Mouse (Mus musculus) spleen, adult 12 weeks (tissue): Measurements from ENCODE around the gene Mvp.

Experiments used
- DNase-seq: peaks from one replicate; pipeline ENCODE4 v3.0.0; 2022; ENCODE audit warnings: low spot score

Gene Mvp

GRCm38 (mm10) chr7:127019306-127019960 is 5.0 kb upstream of the Mvp start:
- DNase-seq, result no peak

- no peak for DNase-seq
Observed at GRCm38 (mm10) chr7:127018416-127019305, 4.2 kb upstream of the Mvp start.

- no peak for DNase-seq
Observed at GRCm38 (mm10) chr7:127017950-127018345, 3.5 kb upstream of the Mvp start.

GRCm38 (mm10) chr7:127016971-127017949 is 2.8 kb upstream of the Mvp start, which contains the start of gene Pagr1a:
Pagr1a (minus strand) TSS chr7:127017352.
- peak; percentile 95 for DNase-seq

DNA sequence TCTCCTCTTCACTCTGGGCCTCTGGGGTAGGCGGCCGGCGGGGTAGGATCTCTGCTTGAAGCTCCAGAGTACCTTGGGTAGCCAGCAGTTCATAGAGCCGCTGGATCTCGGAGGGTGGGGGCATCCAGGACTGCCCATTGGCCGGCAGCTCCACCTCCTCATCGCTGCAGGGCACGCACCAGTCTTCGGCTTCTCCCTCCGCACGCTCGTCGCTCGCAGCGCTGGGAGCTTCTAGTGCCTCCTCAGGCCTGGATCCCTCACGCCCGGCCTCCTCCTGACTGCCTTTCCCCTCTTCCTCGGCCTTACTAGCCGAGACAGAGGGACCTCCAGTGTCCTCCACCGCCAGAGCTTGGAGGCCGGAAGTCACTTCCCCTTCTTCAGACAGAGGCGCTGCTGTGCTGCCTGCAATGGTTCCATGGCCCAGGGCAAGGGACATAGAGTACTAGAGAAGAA is 2.1 kb upstream of the Mvp start:
- no peak for DNase-seq

GRCm38 (mm10) chr7:127016481-127016485 is 1.9 kb upstream of the Mvp start, which contains the start of gene Pagr1b:
Pagr1b (minus strand) TSS chr7:127016484.
- DNase-seq, result no peak

GRCm38 (mm10) chr7:127016081-127016480 is 1.7 kb upstream of the Mvp start:
- peak; percentile 30 for DNase-seq

DNA sequence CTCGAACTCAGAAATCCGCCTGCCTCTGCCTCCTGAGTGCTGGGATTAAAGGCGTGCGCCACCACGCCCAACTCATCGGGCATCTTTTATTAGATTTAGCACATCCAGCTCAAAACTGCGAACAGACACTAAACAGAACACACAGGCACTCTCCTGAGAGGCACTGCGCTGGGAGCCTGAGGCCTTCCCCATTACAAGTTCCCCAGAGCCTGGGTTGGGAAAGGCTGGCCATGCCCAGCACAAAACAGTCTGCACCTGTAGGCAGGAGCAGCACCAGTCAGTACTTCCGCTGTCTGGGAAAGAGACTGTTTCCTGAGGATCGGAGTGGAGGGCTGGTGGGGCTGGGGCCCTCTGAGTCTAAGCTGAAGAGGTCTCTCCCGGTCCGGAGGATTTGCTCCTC is 572 bp upstream of the Mvp start:
- DNase-seq, result no peak

GRCm38 (mm10) chr7:127013385-127013784 is 1.0 kb downstream of the Mvp start:
- no peak for DNase-seq

GRCm38 (mm10) chr7:127012845-127013244 is 1.6 kb downstream of the Mvp start:
- DNase-seq, result no peak

DNA sequence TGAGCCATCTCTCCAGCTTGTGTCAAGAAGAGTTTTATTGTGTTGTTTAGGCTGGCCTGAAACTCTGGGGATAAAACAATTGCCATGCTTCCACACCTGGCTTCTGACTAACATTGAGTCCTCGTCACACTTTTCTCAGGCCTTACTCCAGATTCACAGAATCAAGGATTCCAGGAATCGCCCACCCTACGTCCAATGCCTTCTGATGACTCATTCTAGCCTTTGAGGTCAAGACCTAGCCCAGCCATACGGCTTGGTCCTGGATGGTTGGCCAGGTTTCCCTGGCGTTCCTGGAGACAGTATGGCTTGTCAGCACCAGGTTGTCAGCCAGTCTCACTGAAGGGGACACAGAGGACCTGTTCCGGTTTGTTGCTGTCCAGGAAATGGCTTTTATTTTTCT is 2.0 kb downstream of the Mvp start:
- DNase-seq, result no peak

DNA sequence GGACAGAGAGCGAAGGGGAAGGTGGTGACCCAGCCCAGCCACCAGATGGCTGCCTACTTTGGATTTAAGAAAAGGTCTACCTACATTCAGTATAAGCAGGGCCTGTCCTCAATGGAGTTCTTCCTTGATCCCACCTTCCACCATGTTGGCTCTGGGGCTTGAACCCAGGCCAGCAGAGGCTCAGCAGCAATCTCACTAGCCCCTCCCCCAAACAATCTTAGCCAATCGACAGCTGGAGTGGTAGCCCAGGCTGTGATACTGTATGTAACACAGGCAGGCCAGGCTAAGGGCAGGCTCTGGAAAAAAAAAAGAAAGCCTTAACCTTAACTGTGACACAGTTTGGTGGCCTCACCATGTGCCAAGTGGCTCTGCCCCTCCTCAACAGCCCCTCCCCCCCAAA is 2.7 kb downstream of the Mvp start:
- DNase-seq, result no peak

GRCm38 (mm10) chr7:127011051-127011450 is 3.4 kb downstream of the Mvp start:
- DNase-seq, result no peak

DNA sequence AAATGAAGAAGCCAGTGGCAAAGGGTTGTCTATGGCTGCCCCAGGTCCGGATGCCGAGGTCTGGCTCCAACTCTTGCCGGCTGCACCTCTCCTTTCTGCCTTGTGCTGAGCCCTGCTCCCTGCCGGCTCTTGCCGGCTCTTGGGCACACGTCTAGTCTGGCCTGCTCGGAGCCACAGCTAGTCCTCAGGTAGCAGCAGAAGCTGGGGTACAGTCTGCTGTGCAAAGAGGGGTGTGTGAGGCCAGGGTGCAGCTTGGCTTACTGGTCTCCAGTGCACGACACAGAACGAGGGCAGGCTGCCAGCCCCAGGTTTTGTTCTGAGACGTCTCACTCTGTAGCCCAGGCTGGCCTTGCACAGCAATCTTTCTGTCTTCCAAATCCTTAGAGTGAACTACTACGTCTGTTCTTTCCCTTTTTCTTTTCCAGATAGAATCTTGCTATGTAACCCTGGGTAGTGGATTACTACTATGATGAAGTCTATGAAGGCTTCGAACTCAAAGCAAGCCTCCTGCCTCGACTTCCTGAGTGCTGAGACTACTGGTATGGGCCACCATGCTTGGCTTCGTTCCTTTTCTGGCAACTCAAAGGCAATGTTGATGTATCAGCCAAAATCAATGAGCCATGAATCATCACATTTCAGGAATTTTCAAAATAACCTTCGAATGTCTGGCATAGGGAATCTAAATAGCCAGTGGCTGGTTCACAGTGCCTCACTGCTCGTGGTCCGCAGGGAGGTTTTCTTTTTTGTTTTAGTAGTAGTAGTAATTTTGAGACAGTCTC is 4.9 kb downstream of the Mvp start:
- no peak for DNase-seq

DNA sequence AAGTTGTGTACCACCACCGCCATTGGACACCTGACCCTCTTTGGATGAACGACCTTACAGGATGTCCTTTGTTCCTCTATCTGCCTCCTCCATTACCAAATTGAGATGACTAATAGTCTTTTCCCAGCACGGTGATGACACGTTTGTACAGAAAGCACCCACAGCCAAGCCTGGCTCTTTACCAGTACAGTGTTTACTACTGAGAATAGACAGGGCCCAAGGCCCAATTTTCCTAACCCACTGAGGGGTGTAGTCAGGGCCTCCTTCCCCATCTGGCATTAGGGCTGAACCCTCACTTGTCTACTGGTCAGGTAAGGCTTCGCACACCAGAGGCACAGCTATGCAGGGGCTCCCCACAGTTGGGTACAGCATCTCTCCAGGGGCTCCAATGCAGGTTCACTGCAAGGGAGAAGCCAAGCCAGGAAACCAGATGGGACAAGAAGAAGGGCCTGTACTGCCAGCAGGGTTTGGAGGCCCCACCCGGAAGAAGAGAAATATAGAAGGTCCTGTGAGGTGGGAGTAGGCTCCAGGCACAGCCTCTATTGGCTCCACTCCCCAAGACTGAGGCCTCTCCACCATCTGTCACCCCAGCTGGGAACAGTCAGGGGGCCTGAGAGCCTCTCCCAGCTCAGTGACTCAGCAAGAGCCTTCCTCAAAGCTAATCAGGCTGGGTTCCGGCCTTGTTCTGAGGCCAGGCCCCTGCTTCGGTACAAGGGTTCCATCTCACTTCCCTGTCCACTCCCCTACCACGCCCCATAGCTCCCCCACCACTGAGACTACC is 6.0 kb downstream of the Mvp start:
- DNase-seq, result no peak

GRCm38 (mm10) chr7:127007313-127008024 is 7.0 kb downstream of the Mvp start:
- no peak for DNase-seq

- DNase-seq, result no peak
Observed at GRCm38 (mm10) chr7:127004122-127004875, 10.1 kb downstream of the Mvp start.

DNA sequence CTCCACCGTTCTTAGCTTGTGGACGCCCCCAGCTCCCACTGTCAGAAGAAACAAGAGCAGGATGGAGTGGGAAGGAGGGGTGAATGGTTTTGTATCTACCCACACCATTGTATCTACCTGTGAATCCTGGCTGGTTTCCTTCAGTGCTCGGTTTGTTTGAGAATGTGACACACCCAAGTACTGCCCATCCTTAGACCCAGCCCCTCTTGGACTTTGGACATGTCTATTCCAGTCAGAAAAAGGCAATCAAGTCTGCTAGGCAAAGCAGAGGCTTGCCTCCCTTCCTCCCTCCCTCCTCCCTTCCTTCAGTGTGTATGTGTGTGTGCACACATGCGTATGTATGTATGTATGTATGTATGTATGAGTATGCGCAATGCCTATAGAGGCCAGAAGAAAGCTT is 10.8 kb downstream of the Mvp start:
- DNase-seq, result no peak

GRCm38 (mm10) chr7:126999568-126999967 is 14.9 kb downstream of the Mvp start:
- DNase-seq, result no peak

DNA sequence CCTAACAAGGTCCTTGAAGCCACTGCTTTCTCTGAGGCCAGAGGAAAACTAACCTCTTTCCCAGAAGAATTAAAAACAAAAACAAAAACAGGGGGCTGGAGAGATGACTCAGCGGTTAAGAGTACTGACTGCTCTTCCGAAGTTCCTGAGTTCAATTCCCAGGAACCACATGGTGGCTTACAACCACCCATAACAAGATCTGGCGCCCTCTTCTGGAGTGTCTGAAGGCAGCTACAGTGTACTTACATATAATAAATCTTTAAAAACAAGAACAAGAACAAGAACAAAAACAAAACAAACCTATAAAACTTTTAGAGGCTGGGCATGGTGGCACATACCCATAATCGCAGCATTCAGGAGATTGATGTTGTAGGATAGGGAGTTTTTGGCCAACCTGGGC is 18.0 kb downstream of the Mvp start:
- DNase-seq, result no peak
